Mouse (Mus musculus) megakaryocyte-erythroid progenitor cell, adult 5 weeks (primary cell): ENCODE measurements around the gene Vmn1r188. TPM values are rescaled to one million over a fixed set of nuclear protein-coding genes. Genes with fewer than 3 reads are reported as not detected.

ENCODE experiments used
- polyA plus RNA-seq: library from polyadenylated mRNA; stranded (reverse); fragments of >175 nt; gene quantifications from 2 replicates; pipeline ENCODE4 v1.2.3, GENCODE M21; 2012

Gene Vmn1r188
- not detected in 2 replicates for polyA plus RNA-seq

DNA sequence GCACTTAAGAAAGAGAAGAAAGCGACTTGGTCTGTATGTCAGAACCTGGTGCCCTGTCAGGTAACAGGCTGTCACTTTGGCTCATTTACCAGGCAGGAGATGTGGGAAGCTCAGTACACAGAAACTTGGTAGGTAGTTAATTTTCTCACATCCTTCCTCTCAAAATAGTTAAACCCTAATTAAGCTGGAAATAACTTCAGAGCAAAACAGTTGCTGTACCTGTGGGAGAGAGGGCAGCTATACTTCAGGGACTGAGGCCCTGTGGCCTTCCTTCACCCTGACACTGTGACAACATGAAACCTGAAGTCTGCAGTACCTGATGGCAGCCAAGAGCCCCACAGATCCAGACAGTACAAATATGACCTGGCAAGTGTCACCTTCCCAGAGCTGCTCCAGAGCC is at the start of gene Vmn1r188:
Gene Vmn1r188 (plus strand): TSS at position 301 of the 400 bp plus-strand sequence.

GRCm38 (mm10) chr13:22035267-22036148 is 48.7 kb upstream of the Vmn1r188 start, which contains the start of the genes Hist1h2ah and Hist1h2bk:
TSS of gene Hist1h2ah (minus strand) at chr13:22035568.
TSS of gene Hist1h2bk (plus strand) at chr13:22035870.

GRCm38 (mm10) chr13:22041142-22041536 is 43.1 kb upstream of the Vmn1r188 start, which contains the start of gene Hist1h4i:
TSS of gene Hist1h4i (minus strand) at chr13:22041362.

GRCm38 (mm10) chr13:22042568-22043502 is 41.4 kb upstream of the Vmn1r188 start, which contains the start of the genes Hist1h2ag and Hist1h2bj:
TSS of gene Hist1h2ag (minus strand) at chr13:22042944.
TSS of gene Hist1h2bj (plus strand) at chr13:22043214.

DNA sequence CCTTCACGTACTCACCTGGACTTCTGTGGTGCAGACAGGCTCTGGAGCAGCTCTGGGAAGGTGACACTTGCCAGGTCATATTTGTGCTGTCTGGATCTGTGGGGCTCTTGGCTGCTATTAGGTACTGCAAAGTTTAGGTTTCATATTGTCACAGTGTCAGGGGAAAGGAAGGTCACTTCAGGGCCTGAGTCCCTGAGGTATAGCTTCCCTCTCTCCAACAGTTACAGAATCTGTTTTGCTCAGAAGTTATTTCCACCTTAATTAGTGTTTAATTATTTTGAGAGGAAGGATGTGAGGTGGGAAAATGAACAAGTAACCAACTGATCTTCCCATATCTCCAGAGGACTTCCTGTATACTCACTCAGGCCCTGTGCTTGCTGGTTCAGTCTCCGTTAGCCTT is 21.5 kb downstream of the Vmn1r188 start, which contains the start of gene Vmn1r189:
Gene Vmn1r189 (minus strand): TSS at position 101 of the 400 bp plus-strand sequence.

Other genes starting within 250 kb of the Vmn1r188 start
- 0.39 and 0.64 TPM in 2 replicates for gene Zfp184, start 139.3 kb upstream of the Vmn1r188 start, polyA plus RNA-seq
- 0.06 TPM in 1 of 2 replicates, not detected in the other for gene Pom121l2, start 103.2 kb upstream of the Vmn1r188 start, polyA plus RNA-seq
- gene Prss16, start 74.7 kb upstream of the Vmn1r188 start, polyA plus RNA-seq, result 3.2 and 6.9 TPM in 2 replicates
- 5.4 and 12.3 TPM in 2 replicates for gene Hist1h2ah, start 48.9 kb upstream of the Vmn1r188 start, polyA plus RNA-seq
- 15.0 and 17.1 TPM in 2 replicates for gene Hist1h2bk, start 48.6 kb upstream of the Vmn1r188 start, polyA plus RNA-seq
- 56.9 and 64.7 TPM in 2 replicates for gene Hist1h4i, start 43.1 kb upstream of the Vmn1r188 start, polyA plus RNA-seq
- gene Hist1h2ag, start 41.5 kb upstream of the Vmn1r188 start, polyA plus RNA-seq, result 31.0 and 38.1 TPM in 2 replicates
- 32.2 and 35.1 TPM in 2 replicates for gene Hist1h2bj, start 41.2 kb upstream of the Vmn1r188 start, polyA plus RNA-seq
- gene Vmn1r189, start 21.4 kb downstream of the Vmn1r188 start, polyA plus RNA-seq, result not detected in 2 replicates
- gene Vmn1r191, start 99.5 kb downstream of the Vmn1r188 start, polyA plus RNA-seq, result not detected in 2 replicates
- gene Vmn1r192, start 106.7 kb downstream of the Vmn1r188 start, polyA plus RNA-seq, result not detected in 2 replicates
- 0.02 TPM in 1 of 2 replicates, not detected in the other for gene Vmn1r193, start 138.7 kb downstream of the Vmn1r188 start, polyA plus RNA-seq
- gene Vmn1r194, start 159.8 kb downstream of the Vmn1r188 start, polyA plus RNA-seq, result not detected in 2 replicates
- gene Vmn1r195, start 186.1 kb downstream of the Vmn1r188 start, polyA plus RNA-seq, result not detected in 2 replicates
- not detected in 2 replicates for gene Vmn1r196, start 205.5 kb downstream of the Vmn1r188 start, polyA plus RNA-seq
- not detected in 2 replicates for gene Vmn1r197, start 240.1 kb downstream of the Vmn1r188 start, polyA plus RNA-seq